Mouse (Mus musculus) macrophage (primary cell): Measurements from ENCODE around the gene Msh4. TPM values are rescaled to one million over a fixed set of nuclear protein-coding genes. Genes with fewer than 3 reads are reported as not detected.

Experiments
- H3K27ac ChIP-seq: fragments of 350-480 bp; formaldehyde crosslinking; 2 replicates; pipeline ENCODE4 v1.9.0; 2021
- H3K36me3 ChIP-seq: fragments of 350-480 bp; formaldehyde crosslinking; 2 replicates; pipeline ENCODE4 v1.9.0; 2021; ENCODE audit errors: inconsistent target
- H3K4me3 ChIP-seq: fragments of 350-480 bp; formaldehyde crosslinking; 2 replicates; pipeline ENCODE4 v1.9.0; 2021; ENCODE audit errors: inconsistent target
- H3K79me2 ChIP-seq: fragments of 350-480 bp; formaldehyde crosslinking; 2 replicates; pipeline ENCODE4 v1.9.0; 2021; ENCODE audit errors: inconsistent target
- WGBS: methylation state at CpG from one replicate; pipeline ENCODE4 v1.1.7; 2026; ENCODE audit warnings: inconsistent platforms; ENCODE audit not compliant: missing documents; 5-methylcytosine and 5-hydroxymethylcytosine counted together
- polyA plus RNA-seq: library from polyadenylated mRNA; stranded (reverse); fragments of 250-400 nt; gene quantifications from 3 replicates; pipeline ENCODE4 v1.2.4, GENCODE M21; 2018; ENCODE audit warnings: inconsistent platforms

The Msh4 gene
- polyA plus RNA-seq, 1 experiment from 2014 or later = not detected

- 48% methylated on average over 11 of the region's 11 CpGs for WGBS
- Histone ChIP-seq H3K27ac (no peak overlapping the region), H3K36me3 (no peaks in the 10 kb centered on the region), H3K79me2 (no peaks in the 10 kb centered on the region), H3K4me3 (no peak overlapping the region)
Measured at GRCm38 (mm10) chr3:153823671-153824515, 82.0 kb downstream of the Msh4 start.

- H3K36me3 ChIP-seq = no peaks in the 10 kb centered on the region
- WGBS = 92% methylated on average over 9 of the region's 9 CpGs
- no peak overlapping the region for H3K27ac ChIP-seq
- no peaks in the 10 kb centered on the region for H3K79me2 ChIP-seq
- no peak overlapping the region for H3K4me3 ChIP-seq
Measured at GRCm38 (mm10) chr3:153819438-153819837, 86.5 kb downstream of the Msh4 start.

- WGBS = 65% methylated on average over 3 of the region's 3 CpGs
- Histone ChIP-seq H3K79me2 (no peaks in the 10 kb centered on the region), H3K27ac (no peak overlapping the region), H3K4me3 (no peak overlapping the region), H3K36me3 (no peaks in the 10 kb centered on the region)
Measured at GRCm38 (mm10) chr3:153818723-153819122, 87.2 kb downstream of the Msh4 start.

GRCm38 (mm10) chr3:153817376-153817890, 88.5 kb downstream of the Msh4 start:
- 91% methylated on average over 9 of the region's 9 CpGs for WGBS
- H3K4me3 ChIP-seq = no peak overlapping the region
- H3K27ac ChIP-seq = no peak overlapping the region
- no peaks in the 10 kb centered on the region for H3K79me2 ChIP-seq
- no peaks in the 10 kb centered on the region for H3K36me3 ChIP-seq

- H3K27ac ChIP-seq = no peak overlapping the region
- H3K36me3 ChIP-seq = no peaks in the 10 kb centered on the region
- H3K79me2 ChIP-seq = no peaks in the 10 kb centered on the region
- no peak overlapping the region for H3K4me3 ChIP-seq
- WGBS = 96% methylated on average over 8 of the region's 8 CpGs
Measured at GRCm38 (mm10) chr3:153814026-153814425, 91.9 kb downstream of the Msh4 start.

GRCm38 (mm10) chr3:153808406-153808805, 97.5 kb downstream of the Msh4 start:
- Histone ChIP-seq H3K4me3 (no peak overlapping the region), H3K27ac (no peak overlapping the region), H3K79me2 (no peaks in the 10 kb centered on the region), H3K36me3 (no peaks in the 10 kb centered on the region)
- 94% methylated on average over 13 of the region's 13 CpGs for WGBS

- Histone ChIP-seq H3K4me3 (no peak overlapping the region), H3K36me3 (no peaks in the 10 kb centered on the region), H3K79me2 (no peaks in the 10 kb centered on the region), H3K27ac (no peak overlapping the region)
- 75% methylated on average over 7 of the region's 9 CpGs for WGBS
Measured at GRCm38 (mm10) chr3:153807444-153808149, 98.3 kb downstream of the Msh4 start.

Other genes starting within 250 kb of the Msh4 start
- gene St6galnac3, start 181.0 kb downstream of the Msh4 start, polyA plus RNA-seq = 0.04 to 0.07 TPM in 2 of 3 replicates, not detected in the other
- gene Asb17, start 61.9 kb downstream of the Msh4 start, polyA plus RNA-seq = not detected in 3 replicates
- gene Rabggtb, start 6.9 kb upstream of the Msh4 start, polyA plus RNA-seq = 43.2 to 56.8 TPM (median 47.0 TPM) in 3 replicates
- 59.8 to 139 TPM (median 60.2 TPM) in 3 replicates for gene Acadm, start 38.5 kb upstream of the Msh4 start, polyA plus RNA-seq
- not detected in 3 replicates for gene Slc44a5, start 67.3 kb upstream of the Msh4 start, polyA plus RNA-seq